Mouse (Mus musculus) limb, embryonic 15.5 days (tissue): ENCODE measurements around the gene Herc4. TPM values are rescaled to one million over a fixed set of nuclear protein-coding genes. Genes with fewer than 3 reads are reported as not detected.

Source experiments
- ATAC-seq: fragments of 200-750 bp; cut with Nextera tagmentation; 2 replicates; pipeline ENCODE4 v1.8.0; 2017; ENCODE audit warnings: low read depth, moderate TSS enrichment; ENCODE audit not compliant: insufficient number of reproducible peaks, low FRiP score, low TSS enrichment
- H3K27ac ChIP-seq: fragments of 300-500 bp; sonication (generic); 2 replicates; pipeline ENCODE4 v1.5.1; 2015; ENCODE audit warnings: moderate library complexity, mild to moderate bottlenecking, inconsistent platforms
- H3K27me3 ChIP-seq: fragments of 300-500 bp; sonication (generic); 2 replicates; pipeline ENCODE4 v1.6.1; 2015; ENCODE audit warnings: inconsistent platforms
- H3K36me3 ChIP-seq: fragments of 300-500 bp; sonication (generic); 2 replicates; pipeline ENCODE4 v1.6.1; 2015; ENCODE audit warnings: inconsistent platforms
- H3K4me1 ChIP-seq: fragments of 300-500 bp; sonication (generic); 2 replicates; pipeline ENCODE4 v1.6.1; 2015; ENCODE audit warnings: inconsistent platforms
- H3K4me2 ChIP-seq: fragments of 300-500 bp; sonication (generic); 2 replicates; pipeline ENCODE4 v1.6.1; 2015; ENCODE audit warnings: mild to moderate bottlenecking, inconsistent platforms
- H3K4me3 ChIP-seq: fragments of 300-500 bp; sonication (generic); 2 replicates; pipeline ENCODE4 v1.5.1; 2015; ENCODE audit warnings: mild to moderate bottlenecking, inconsistent platforms
- H3K9ac ChIP-seq: fragments of 300-500 bp; sonication (generic); 2 replicates; pipeline ENCODE4 v1.6.1; 2015; ENCODE audit warnings: inconsistent platforms
- H3K9me3 ChIP-seq: fragments of 300-500 bp; sonication (generic); 2 replicates; pipeline ENCODE4 v1.6.1; 2016; ENCODE audit warnings: inconsistent platforms
- WGBS: fragments of 180-500 bp; shearing (Covaris S2); methylation state at CpG from one replicate; pipeline ENCODE4 v1.1.7; 2015; 5-methylcytosine and 5-hydroxymethylcytosine counted together
- polyA plus RNA-seq: library from polyadenylated mRNA; unstranded; fragments of >200 nt; fragmentation: Nextera tagmentation; extraction: Ambion mirVana; gene quantifications from 2 replicates; pipeline ENCODE4 v1.2.1, GENCODE M21; 2015

The Herc4 gene
- polyA plus RNA-seq, 1 experiment from 2014 or later = 33.9 TPM

- 78% methylated on average over 3 of the region's 3 CpGs for WGBS
- Histone ChIP-seq H3K9me3 (no peaks in the 10 kb centered on the region), H3K4me1 (no peaks in the 10 kb centered on the region), H3K4me2 (no peak overlapping the region), H3K36me3 (peaks cover 2% of the 10 kb centered on the region; the same call in 1 of the 2 replicates), H3K27me3 (no peaks in the 10 kb centered on the region), H3K27ac (no peak overlapping the region), H3K4me3 (no peak overlapping the region), H3K9ac (no peak overlapping the region)
- no peak for ATAC-seq
Measured at GRCm38 (mm10) chr10:63258696-63259095, 15.1 kb downstream of the Herc4 start.

- Histone ChIP-seq H3K4me2 (no peak overlapping the region), H3K4me3 (no peak overlapping the region), H3K9me3 (no peaks in the 10 kb centered on the region), H3K36me3 (peaks cover 4% of the 10 kb centered on the region; the same call in 1 of the 2 replicates), H3K9ac (no peak overlapping the region), H3K27me3 (no peaks in the 10 kb centered on the region), H3K4me1 (no peaks in the 10 kb centered on the region), H3K27ac (no peak overlapping the region)
- whole genome bisulfite sequencing = 85% methylated on average over 3 of the region's 3 CpGs
- ATAC-seq = no peak
Measured at GRCm38 (mm10) chr10:63259340-63259739, 15.7 kb downstream of the Herc4 start.

GRCm38 (mm10) chr10:63267941-63268340 is 24.3 kb downstream of the Herc4 start:
- H3K9ac ChIP-seq = no peak overlapping the region
- no peaks in the 10 kb centered on the region for H3K4me1 ChIP-seq
- ATAC-seq = no peak
- 82% methylated on average over 2 of the region's 2 CpGs for WGBS
- H3K9me3 ChIP-seq = no peaks in the 10 kb centered on the region
- no peak overlapping the region for H3K4me2 ChIP-seq
- H3K27me3 ChIP-seq = no peaks in the 10 kb centered on the region
- H3K36me3 ChIP-seq = peaks cover 28% of the 10 kb centered on the region
- no peak overlapping the region for H3K27ac ChIP-seq
- H3K4me3 ChIP-seq = no peak overlapping the region

GRCm38 (mm10) chr10:63272401-63272800 is 28.8 kb downstream of the Herc4 start:
- H3K27ac ChIP-seq = no peak overlapping the region
- H3K9ac ChIP-seq = no peak overlapping the region
- no peaks in the 10 kb centered on the region for H3K4me1 ChIP-seq
- ATAC-seq = no peak
- no peak overlapping the region for H3K4me3 ChIP-seq
- no peaks in the 10 kb centered on the region for H3K9me3 ChIP-seq
- H3K27me3 ChIP-seq = no peaks in the 10 kb centered on the region
- no peak overlapping the region for H3K4me2 ChIP-seq
- H3K36me3 ChIP-seq = peaks cover 27% of the 10 kb centered on the region

- H3K4me2 ChIP-seq = no peak overlapping the region
- ATAC-seq = no peak
- no peaks in the 10 kb centered on the region for H3K9me3 ChIP-seq
- no peak overlapping the region for H3K4me3 ChIP-seq
- H3K27ac ChIP-seq = no peak overlapping the region
- H3K27me3 ChIP-seq = no peaks in the 10 kb centered on the region
- H3K9ac ChIP-seq = no peak overlapping the region
- H3K36me3 ChIP-seq = peaks cover 32% of the 10 kb centered on the region
- H3K4me1 ChIP-seq = no peaks in the 10 kb centered on the region
- 89% methylated on average over 5 of the region's 5 CpGs for WGBS
Measured at GRCm38 (mm10) chr10:63272868-63273267, 29.3 kb downstream of the Herc4 start.

- H3K27me3 ChIP-seq = no peaks in the 10 kb centered on the region
- H3K4me1 ChIP-seq = no peaks in the 10 kb centered on the region
- no peak overlapping the region for H3K4me2 ChIP-seq
- H3K9me3 ChIP-seq = no peaks in the 10 kb centered on the region
- H3K27ac ChIP-seq = no peak overlapping the region
- 95% methylated on average over 3 of the region's 3 CpGs for WGBS
- peaks cover 45% of the 10 kb centered on the region for H3K36me3 ChIP-seq
- H3K9ac ChIP-seq = no peak overlapping the region
- no peak for ATAC-seq
- no peak overlapping the region for H3K4me3 ChIP-seq
Measured at GRCm38 (mm10) chr10:63277010-63277409, 33.4 kb downstream of the Herc4 start.

GRCm38 (mm10) chr10:63279851-63280250 is 36.2 kb downstream of the Herc4 start:
- Histone ChIP-seq H3K36me3 (peaks cover 47% of the 10 kb centered on the region), H3K27me3 (no peaks in the 10 kb centered on the region), H3K4me3 (no peak overlapping the region), H3K4me1 (no peaks in the 10 kb centered on the region), H3K9me3 (no peaks in the 10 kb centered on the region), H3K27ac (no peak overlapping the region), H3K9ac (no peak overlapping the region), H3K4me2 (no peak overlapping the region)
- ATAC-seq = no peak
- WGBS = 93% methylated on average over 3 of the region's 3 CpGs

GRCm38 (mm10) chr10:63282417-63282816 is 38.8 kb downstream of the Herc4 start:
- no peak for ATAC-seq
- Histone ChIP-seq H3K9ac (no peak overlapping the region), H3K9me3 (no peaks in the 10 kb centered on the region), H3K4me1 (no peaks in the 10 kb centered on the region), H3K4me2 (no peak overlapping the region), H3K36me3 (peaks cover 52% of the 10 kb centered on the region), H3K4me3 (no peak overlapping the region), H3K27ac (no peak overlapping the region), H3K27me3 (no peaks in the 10 kb centered on the region)
- 84% methylated on average over 4 of the region's 4 CpGs for WGBS

GRCm38 (mm10) chr10:63282846-63283245 is 39.2 kb downstream of the Herc4 start:
- H3K4me2 ChIP-seq = no peak overlapping the region
- 79% methylated on average over 7 of the region's 7 CpGs for WGBS
- no peaks in the 10 kb centered on the region for H3K4me1 ChIP-seq
- ATAC-seq = no peak
- H3K4me3 ChIP-seq = no peak overlapping the region
- no peaks in the 10 kb centered on the region for H3K9me3 ChIP-seq
- no peaks in the 10 kb centered on the region for H3K27me3 ChIP-seq
- H3K36me3 ChIP-seq = peaks cover 52% of the 10 kb centered on the region
- H3K27ac ChIP-seq = no peak overlapping the region
- no peak overlapping the region for H3K9ac ChIP-seq

GRCm38 (mm10) chr10:63302356-63302755 is 58.7 kb downstream of the Herc4 start:
- Histone ChIP-seq H3K27me3 (no peaks in the 10 kb centered on the region), H3K4me1 (no peaks in the 10 kb centered on the region), H3K27ac (no peak overlapping the region), H3K4me3 (no peak overlapping the region), H3K9ac (no peak overlapping the region), H3K36me3 (peaks cover 42% of the 10 kb centered on the region), H3K9me3 (no peaks in the 10 kb centered on the region), H3K4me2 (no peak overlapping the region)
- 70% methylated on average over 2 of the region's 2 CpGs for WGBS
- ATAC-seq = no peak

- H3K9me3 ChIP-seq = no peaks in the 10 kb centered on the region
- H3K4me1 ChIP-seq = no peaks in the 10 kb centered on the region
- no peak for ATAC-seq
- H3K9ac ChIP-seq = no peak overlapping the region
- WGBS = 42% methylated on average over 10 of the region's 10 CpGs
- no peak overlapping the region for H3K4me2 ChIP-seq
- H3K27me3 ChIP-seq = no peaks in the 10 kb centered on the region
- no peak overlapping the region for H3K4me3 ChIP-seq
- H3K27ac ChIP-seq = no peak overlapping the region
- peaks cover 59% of the 10 kb centered on the region for H3K36me3 ChIP-seq
Measured at GRCm38 (mm10) chr10:63308582-63309366, 65.2 kb downstream of the Herc4 start.

- H3K27ac ChIP-seq = no peak overlapping the region
- 89% methylated on average over 1 of the region's 1 CpGs for WGBS
- ATAC-seq = no peak
- no peak overlapping the region for H3K4me2 ChIP-seq
- no peaks in the 10 kb centered on the region for H3K27me3 ChIP-seq
- no peaks in the 10 kb centered on the region for H3K4me1 ChIP-seq
- no peak overlapping the region for H3K4me3 ChIP-seq
- H3K36me3 ChIP-seq = peaks cover 68% of the 10 kb centered on the region
- H3K9ac ChIP-seq = no peak overlapping the region
- no peaks in the 10 kb centered on the region for H3K9me3 ChIP-seq
Measured at GRCm38 (mm10) chr10:63313726-63314125, 70.1 kb downstream of the Herc4 start.

GRCm38 (mm10) chr10:63327091-63327490 is 83.5 kb downstream of the Herc4 start:
- no peak overlapping the region for H3K4me2 ChIP-seq

More at GRCm38 (mm10) chr10:63327091-63327490, 83.5 kb downstream of the Herc4 start:
- no peaks in the 10 kb centered on the region for H3K4me1 ChIP-seq
- WGBS = 89% methylated on average over 1 of the region's 1 CpGs
- no peak overlapping the region for H3K27ac ChIP-seq
- no peak overlapping the region for H3K9ac ChIP-seq
- H3K9me3 ChIP-seq = no peaks in the 10 kb centered on the region
- H3K27me3 ChIP-seq = no peaks in the 10 kb centered on the region
- peaks cover 49% of the 10 kb centered on the region for H3K36me3 ChIP-seq
- no peak overlapping the region for H3K4me3 ChIP-seq
- no peak for ATAC-seq
